Mouse (Mus musculus): Measurements from ENCODE around the gene Tbc1d15. TPM values are rescaled to one million over a fixed set of nuclear protein-coding genes. Genes with fewer than 3 reads are reported as not detected.

Tbc1d15 gene
- total RNA-seq, 2 experiments from 2014 or later, result 38.1 to 49.1 TPM

DNA sequence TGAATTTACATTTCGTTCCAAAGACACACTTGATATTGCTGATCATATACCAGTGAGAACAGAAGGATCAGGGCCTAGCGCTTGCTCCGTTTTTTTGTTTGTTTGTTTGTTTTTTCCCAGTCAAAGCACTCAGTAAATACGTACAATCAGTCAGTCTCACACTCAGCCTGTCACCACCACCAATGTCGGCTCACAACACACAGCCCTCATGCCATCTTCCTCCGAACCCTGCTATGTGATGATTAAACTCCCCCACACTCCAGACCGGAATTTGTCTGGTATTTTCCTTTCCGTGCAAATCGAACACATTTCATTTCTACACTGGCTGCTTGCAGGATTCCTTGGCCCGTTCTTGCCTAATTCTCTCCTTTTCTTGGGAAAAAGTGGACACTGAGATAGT is 77.9 kb downstream of the Tbc1d15 start:
- ATAC-seq (replicated peaks; ENCODE audit: low FRiP score, poor library complexity, severe bottlenecking), result no peak

DNA sequence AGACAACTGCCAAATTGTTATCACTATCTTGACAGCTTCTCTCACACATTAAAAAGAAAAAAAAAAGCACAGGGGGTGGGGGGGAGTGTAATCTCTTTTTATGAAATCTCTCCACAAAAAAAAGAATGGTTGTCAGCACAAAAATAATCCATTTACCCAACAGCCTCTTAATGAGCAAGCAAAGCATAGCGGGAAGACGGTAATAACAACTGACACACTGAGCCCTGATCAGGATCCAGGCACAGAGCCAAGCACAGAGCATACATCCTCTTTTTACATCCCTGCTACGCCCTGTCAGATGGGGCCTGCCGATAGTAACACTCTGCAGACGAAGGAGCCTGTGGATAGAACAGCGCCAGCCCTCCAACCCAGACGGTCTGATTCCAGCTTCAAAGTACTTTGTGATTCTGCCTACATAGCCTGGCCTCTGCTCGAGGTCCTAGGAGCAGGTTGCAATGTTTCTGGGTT is 79.9 kb downstream of the Tbc1d15 start:
- no peak for ATAC-seq (replicated peaks; ENCODE audit: low FRiP score, poor library complexity, severe bottlenecking)

DNA sequence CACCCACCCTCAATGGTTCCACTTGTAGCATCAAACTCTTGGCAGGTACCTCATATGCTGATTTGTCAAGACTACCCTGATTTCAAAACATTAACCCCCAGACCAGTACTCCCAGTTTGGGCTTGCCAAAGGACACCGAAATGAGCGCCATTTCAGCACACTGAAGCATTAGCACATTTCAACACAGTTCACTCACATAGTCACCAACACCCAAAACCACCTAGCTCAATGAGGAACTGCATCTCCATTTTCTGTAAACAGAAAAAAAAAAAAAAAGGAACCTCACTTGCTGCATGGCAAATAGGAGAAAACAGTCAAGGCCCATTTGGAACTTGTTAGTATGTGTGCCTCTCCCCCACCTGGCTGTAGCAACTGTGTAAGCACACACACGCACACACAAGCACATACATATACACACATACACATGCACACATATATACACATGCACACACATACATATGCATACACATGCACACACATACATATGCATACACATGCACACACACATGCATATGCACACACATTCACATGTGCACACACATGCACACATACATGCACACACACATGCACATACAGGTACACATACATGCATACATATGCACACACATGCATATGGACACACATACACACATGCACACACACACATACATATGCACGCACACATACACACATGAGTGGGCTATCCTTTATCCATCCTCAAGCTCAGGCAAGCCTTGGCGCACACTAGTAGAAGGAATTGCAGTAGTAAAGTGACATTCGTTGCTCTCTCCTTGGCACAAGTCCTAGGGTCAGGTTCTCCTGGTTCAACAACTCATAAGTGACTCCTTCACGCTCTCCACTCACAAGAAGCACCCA is 80.5 kb downstream of the Tbc1d15 start:
- ATAC-seq (replicated peaks; ENCODE audit: low FRiP score, poor library complexity, severe bottlenecking), result no peak

DNA sequence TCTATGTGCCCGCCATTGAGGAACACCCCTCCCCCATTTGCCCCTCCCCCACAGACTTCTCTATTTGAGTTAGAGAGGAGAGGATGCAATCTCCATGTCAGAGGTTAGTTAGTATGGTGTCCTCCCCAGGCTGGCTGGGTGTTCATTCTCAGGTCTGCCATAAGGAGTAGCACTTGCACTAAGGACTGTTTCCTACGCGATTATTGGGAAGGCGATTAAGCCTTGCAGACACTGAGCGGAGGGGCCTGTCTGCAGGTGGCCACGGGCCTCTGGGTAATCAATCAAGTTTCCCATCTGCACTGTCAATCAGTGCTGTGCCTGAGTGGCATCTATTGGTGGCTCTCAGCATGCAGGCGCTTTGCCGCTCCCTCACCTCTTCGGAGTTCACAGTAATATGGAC is 81.9 kb downstream of the Tbc1d15 start:
- ATAC-seq (replicated peaks; ENCODE audit: low FRiP score, poor library complexity, severe bottlenecking), result no peak

DNA sequence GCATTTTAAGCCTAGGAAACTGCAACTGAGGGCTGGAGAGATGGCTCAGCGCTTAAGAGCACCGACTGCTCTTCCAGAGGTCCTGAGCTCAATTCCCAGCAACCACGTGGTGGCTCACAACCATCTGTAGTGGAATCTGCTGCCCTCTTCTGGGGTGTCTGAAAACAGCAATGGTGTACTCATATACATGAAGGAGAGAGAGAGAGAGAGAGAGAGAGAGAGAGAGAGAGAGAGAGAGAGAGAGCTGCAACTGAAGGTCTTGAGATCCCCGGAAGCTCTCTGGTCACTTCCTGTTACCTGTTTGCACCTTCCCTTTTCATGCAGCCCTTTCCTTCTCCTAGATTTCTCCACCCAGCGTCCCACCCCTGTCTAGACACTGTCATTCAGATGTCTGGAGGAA is 91.0 kb downstream of the Tbc1d15 start:
- no peak for ATAC-seq (replicated peaks; ENCODE audit: low FRiP score, poor library complexity, severe bottlenecking)

Other genes with a start within 250 kb of the Tbc1d15 start
- gene Tph2, start 66.4 kb downstream of the Tbc1d15 start, total RNA-seq (2015; ENCODE audit: low replicate concordance), result not detected in 2 replicates
- gene Tph2, start 66.4 kb downstream of the Tbc1d15 start, total RNA-seq (2017; ENCODE audit: low replicate concordance), result not detected in 2 replicates
- 25.2 and 45.0 TPM in 2 replicates for gene Rab21, start 64.1 kb upstream of the Tbc1d15 start, total RNA-seq (2015; ENCODE audit: low replicate concordance)
- gene Rab21, start 64.1 kb upstream of the Tbc1d15 start, total RNA-seq (2017; ENCODE audit: low replicate concordance), result 15.8 and 22.5 TPM in 2 replicates
- 12.6 and 18.0 TPM in 2 replicates for gene Tmem19, start 111.0 kb upstream of the Tbc1d15 start, total RNA-seq (2015; ENCODE audit: low replicate concordance)
- gene Tmem19, start 111.0 kb upstream of the Tbc1d15 start, total RNA-seq (2017; ENCODE audit: low replicate concordance), result 6.8 and 27.8 TPM in 2 replicates
- 8.0 and 12.3 TPM in 2 replicates for gene Thap2, start 133.0 kb upstream of the Tbc1d15 start, total RNA-seq (2015; ENCODE audit: low replicate concordance)
- 5.9 and 11.4 TPM in 2 replicates for gene Thap2, start 133.0 kb upstream of the Tbc1d15 start, total RNA-seq (2017; ENCODE audit: low replicate concordance)
- gene Zfc3h1, start 133.5 kb upstream of the Tbc1d15 start, total RNA-seq (2015; ENCODE audit: low replicate concordance), result 115 and 122 TPM in 2 replicates
- 69.8 and 72.4 TPM in 2 replicates for gene Zfc3h1, start 133.5 kb upstream of the Tbc1d15 start, total RNA-seq (2017; ENCODE audit: low replicate concordance)